In the genomic region with DNA sequence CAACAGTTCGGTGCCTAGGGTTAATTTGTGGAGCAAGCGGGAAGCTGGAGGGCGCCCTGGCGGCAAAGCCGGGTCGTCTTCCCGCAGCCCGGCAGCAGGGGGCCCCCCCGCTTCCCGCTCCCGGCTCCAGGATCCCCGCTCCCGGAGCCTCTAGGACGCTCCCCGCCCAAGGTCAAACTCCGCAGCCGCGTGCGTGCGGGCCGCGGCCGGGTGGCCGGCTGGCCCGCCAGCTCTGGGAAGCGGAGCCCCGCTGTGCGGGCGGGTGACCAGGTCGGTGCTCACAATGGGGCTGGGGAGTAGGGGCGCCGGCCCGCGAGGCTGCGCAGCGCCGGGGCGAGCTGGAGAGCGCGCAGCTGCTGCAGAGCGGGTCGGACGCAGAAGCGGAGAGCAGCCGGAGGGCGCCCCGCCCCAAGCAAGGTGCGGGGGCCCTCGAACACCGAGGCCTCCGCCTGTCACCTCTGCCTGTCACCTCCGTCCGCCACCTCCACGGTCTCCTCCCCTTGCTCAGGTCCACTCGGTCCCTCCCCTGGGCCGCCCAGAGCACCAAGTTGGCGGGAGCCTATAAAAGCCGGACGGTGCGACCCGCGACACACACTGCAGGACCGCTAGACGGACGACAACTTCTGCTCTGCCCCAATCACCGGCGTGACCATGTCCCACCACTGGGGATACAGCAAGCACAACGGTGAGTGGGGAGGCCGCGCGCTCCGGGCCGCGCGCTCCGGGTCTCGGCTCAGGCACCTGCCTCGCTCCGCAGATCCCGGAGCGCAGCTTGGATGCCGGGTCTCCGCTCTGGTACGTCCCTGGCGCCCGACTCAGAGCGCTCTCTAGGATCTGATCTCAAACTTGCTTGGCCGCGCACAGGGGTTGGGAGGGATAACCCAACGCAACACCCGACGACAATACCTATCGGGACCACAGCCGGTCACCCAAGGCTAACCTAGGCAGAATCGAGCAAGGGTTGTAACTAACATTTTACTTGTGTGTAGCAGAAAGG, we compare ENCODE assay signal across 7 mouse cellular contexts. TPM values are rescaled to one million over a fixed set of nuclear protein-coding genes. Genes with fewer than 3 reads are reported as not detected.
DNase-seq lines count a peak whose midpoint lies in the region; ATAC-seq and TF ChIP-seq lines count a peak whose summit lies in the region.

A gene (plus strand): TSS at position 172 of the 997 bp plus-strand sequence.

- peak; percentile 88 for DNase-seq in adrenal gland, postnatal 25 days
- peak; percentile 81 for DNase-seq in embryonic facial prominence, embryonic 10.5 days (ENCODE audit: low spot score)
- no peak for DNase-seq in gonadal fat pad, adult 2 months (ENCODE audit: low read depth)
- DNase-seq in limb, embryonic 10.5 days (ENCODE audit: low spot score), result peak; percentile 76

- peaks cover 7% of the 10 kb centered on the region; the same call in 1 of the 2 replicates for H3K4me1 ChIP-seq in embryonic facial prominence, embryonic 10.5 days
- no peaks in the 10 kb centered on the region for H3K4me1 ChIP-seq in intestine, embryonic 16.5 days (ENCODE audit: control insufficient read depth, insufficient read depth, low read length)
- peaks cover 3% of the 10 kb centered on the region; the same call in 1 of the 2 replicates for H3K4me1 ChIP-seq in limb, embryonic 10.5 days
- no peaks in the 10 kb centered on the region for H3K4me1 ChIP-seq in midbrain, embryonic 12.5 days
- H3K4me1 ChIP-seq in small intestine, adult 2 months (ENCODE audit: control insufficient read depth, insufficient read depth, insufficient read length, low read length), result no peaks in the 10 kb centered on the region

- peak within 1 kb of the TSS; percentile 80 for H3K9ac ChIP-seq in intestine, embryonic 16.5 days (ENCODE audit: low read depth, low read length)
- peak within 1 kb of the TSS; percentile 77 for H3K9ac ChIP-seq in midbrain, embryonic 12.5 days (replicated peaks)

- H3K4me3 ChIP-seq in embryonic facial prominence, embryonic 10.5 days, result peak within 1 kb of the TSS; percentile 79
- peak within 1 kb of the TSS; percentile 80 for H3K4me3 ChIP-seq in intestine, embryonic 16.5 days (ENCODE audit: low read length)
- peak within 1 kb of the TSS; percentile 74 for H3K4me3 ChIP-seq in limb, embryonic 10.5 days
- peak within 1 kb of the TSS; percentile 79 for H3K4me3 ChIP-seq in midbrain, embryonic 12.5 days
- H3K4me3 ChIP-seq in small intestine, adult 2 months (ENCODE audit: low read depth, low read length), result peak within 1 kb of the TSS; percentile 73

- peak; percentile 18; the same call in 1 of the 2 replicates for TF ChIP-seq POLR2A in small intestine, adult 2 months (IDR thresholded peaks at IDR 0.05; ENCODE audit: low read depth, low read length)

- H3K36me3 ChIP-seq in embryonic facial prominence, embryonic 10.5 days (replicated peaks), result no peaks in the 10 kb centered on the region
- H3K36me3 ChIP-seq in intestine, embryonic 16.5 days (ENCODE audit: control insufficient read depth, insufficient read depth, low read length), result no peaks in the 10 kb centered on the region
- no peaks in the 10 kb centered on the region for H3K36me3 ChIP-seq in limb, embryonic 10.5 days
- no peaks in the 10 kb centered on the region for H3K36me3 ChIP-seq in midbrain, embryonic 12.5 days
- H3K36me3 ChIP-seq in small intestine, adult 2 months (ENCODE audit: control insufficient read depth, insufficient read depth, low read length), result no peaks in the 10 kb centered on the region

- WGBS in embryonic facial prominence, embryonic 10.5 days, result under 1% methylated on average over 95 of the region's 95 CpGs
- under 1% methylated on average over 95 of the region's 95 CpGs for WGBS in intestine, embryonic 16.5 days
- WGBS in limb, embryonic 10.5 days, result under 1% methylated on average over 95 of the region's 95 CpGs
- under 1% methylated on average over 74 of the region's 95 CpGs for WGBS in midbrain, embryonic 12.5 days
- WGBS in small intestine, adult 2 months, result 1% methylated on average over 95 of the region's 95 CpGs

- ATAC-seq in intestine, embryonic 16.5 days, result peak; percentile 89
- ATAC-seq in midbrain, embryonic 12.5 days (ENCODE audit: low FRiP score, low read depth), result peak; percentile 93

- H3K27me3 ChIP-seq in embryonic facial prominence, embryonic 10.5 days (replicated peaks; ENCODE audit: low read depth, poor library complexity, severe bottlenecking), result peaks cover 18% of the 10 kb centered on the region
- peaks cover 6% of the 10 kb centered on the region; the same call in 1 of the 2 replicates for H3K27me3 ChIP-seq in intestine, embryonic 16.5 days (replicated peaks; ENCODE audit: control insufficient read depth, insufficient read depth, low read length)
- H3K27me3 ChIP-seq in limb, embryonic 10.5 days (ENCODE audit: low read depth, poor library complexity, severe bottlenecking), result peaks cover 28% of the 10 kb centered on the region
- H3K27me3 ChIP-seq in midbrain, embryonic 12.5 days, result peaks cover 21% of the 10 kb centered on the region
- no peaks in the 10 kb centered on the region for H3K27me3 ChIP-seq in small intestine, adult 2 months (ENCODE audit: control insufficient read depth, insufficient read depth, low read length)

- H3K9me3 ChIP-seq in embryonic facial prominence, embryonic 10.5 days, result no peaks in the 10 kb centered on the region
- no peaks in the 10 kb centered on the region for H3K9me3 ChIP-seq in intestine, embryonic 16.5 days (ENCODE audit: control insufficient read depth, low read length)
- H3K9me3 ChIP-seq in limb, embryonic 10.5 days (replicated peaks), result no peaks in the 10 kb centered on the region
- no peaks in the 10 kb centered on the region for H3K9me3 ChIP-seq in midbrain, embryonic 12.5 days

- H3K4me2 ChIP-seq in intestine, embryonic 16.5 days (ENCODE audit: low read depth, low read length), result peak within 1 kb of the TSS; percentile 93
- H3K4me2 ChIP-seq in midbrain, embryonic 12.5 days (replicated peaks), result peak within 1 kb of the TSS; percentile 82

- TF ChIP-seq CTCF in small intestine, adult 2 months (IDR thresholded peaks at IDR 0.05; ENCODE audit: extremely low read depth, insufficient read length, insufficient replicate concordance, low read depth, low read length), result peak; percentile 57; the same call in 1 of the 2 replicates

- peak within 1 kb of the TSS; percentile 86 for H3K27ac ChIP-seq in embryonic facial prominence, embryonic 10.5 days (replicated peaks)
- H3K27ac ChIP-seq in intestine, embryonic 16.5 days (ENCODE audit: low read length), result peak within 1 kb of the TSS; percentile 45
- H3K27ac ChIP-seq in limb, embryonic 10.5 days, result peak within 1 kb of the TSS; percentile 83
- peak within 1 kb of the TSS; percentile 46; the same call in 1 of the 2 replicates for H3K27ac ChIP-seq in midbrain, embryonic 12.5 days (replicated peaks)
- H3K27ac ChIP-seq in small intestine, adult 2 months (ENCODE audit: insufficient read depth, low read depth, low read length), result 0 out of 2 replicates have a peak within 1 kb of the TSS, but pooled peaks have one; percentile 18

RNA-seq across cellular contexts. Expression of the gene that starts here (rescaled TPM):
- total RNA-seq in adrenal gland, postnatal 25 days (2021), result 33.1 and 41.1 TPM in 2 replicates
- 72.8 and 77.4 TPM in 2 replicates for polyA plus RNA-seq in embryonic facial prominence, embryonic 10.5 days (2016; fragmentation: Nextera tagmentation; extraction: Ambion mirVana)
- polyA plus RNA-seq in gonadal fat pad, adult 2 months (2012; rRNA removed), result 106 TPM in 2 replicates
- 47.1 and 83.2 TPM in 2 replicates for polyA plus RNA-seq in intestine, embryonic 16.5 days (2015; fragmentation: Nextera tagmentation; extraction: Ambion mirVana)
- 65.2 and 70.5 TPM in 2 replicates for polyA plus RNA-seq in limb, embryonic 10.5 days (2016; fragmentation: Nextera tagmentation; extraction: Ambion mirVana)
- 53.2 and 57.9 TPM in 2 replicates for polyA plus RNA-seq in midbrain, embryonic 12.5 days (2016; fragmentation: Nextera tagmentation; extraction: Ambion mirVana)
- 23.6 and 721 TPM in 2 replicates for polyA plus RNA-seq in small intestine, adult 2 months (2012; rRNA removed)

Comparison
In these comparisons a context has a peak if more than half of its experiments do, and no peak if none do; other contexts are left out.
1. H3K27ac ChIP-seq: peak in every context shown above with its lines; median percentile 86 in embryonic facial prominence, embryonic 10.5 days; 83 in limb, embryonic 10.5 days; 46 in midbrain, embryonic 12.5 days; 45 in intestine, embryonic 16.5 days; 18 in small intestine, adult 2 months.